Mouse (Mus musculus): ENCODE results near the gene Epb41l4b.

- TF ChIP-seq CTCF (IDR thresholded peaks at IDR 0.05; ENCODE audit: low read depth) (no peak), EP300 (optimal IDR thresholded peaks at IDR 0.05) (no peak)
Measured at GRCm38 (mm10) chr4:57064830-57065229, 78.4 kb downstream of the Epb41l4b start.
